Mouse (Mus musculus) NIH3T3 (cell line): ENCODE results near the gene Slc38a6.

Experiments used
- DNase-seq: peaks from one replicate; pipeline ENCODE4 v3.0.0-alpha.2; 2012; ENCODE audit warnings: low read depth

The Slc38a6 gene

DNA sequence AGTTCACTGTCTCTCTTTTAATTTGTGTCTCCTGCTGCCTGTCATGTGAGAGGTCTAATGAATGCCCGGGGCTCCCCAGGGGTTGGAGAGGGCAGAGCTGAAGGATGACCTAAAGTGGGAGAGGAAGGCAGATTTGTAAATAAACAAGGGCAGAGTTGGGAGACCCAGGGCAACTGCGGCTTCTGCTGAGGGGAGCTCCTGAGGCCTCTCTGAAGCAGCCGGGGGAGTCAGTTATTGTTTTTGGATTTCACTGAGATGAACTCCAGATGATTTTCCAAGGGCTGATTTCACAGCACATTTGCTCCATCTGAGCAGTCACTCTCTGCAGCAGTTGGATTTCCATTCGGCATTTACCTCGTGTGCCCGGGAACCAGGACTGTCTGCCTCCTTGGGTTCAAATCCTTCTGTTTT lies 107.3 kb downstream of the Slc38a6 start:
- DNase-seq, result peak; percentile 70

DNA sequence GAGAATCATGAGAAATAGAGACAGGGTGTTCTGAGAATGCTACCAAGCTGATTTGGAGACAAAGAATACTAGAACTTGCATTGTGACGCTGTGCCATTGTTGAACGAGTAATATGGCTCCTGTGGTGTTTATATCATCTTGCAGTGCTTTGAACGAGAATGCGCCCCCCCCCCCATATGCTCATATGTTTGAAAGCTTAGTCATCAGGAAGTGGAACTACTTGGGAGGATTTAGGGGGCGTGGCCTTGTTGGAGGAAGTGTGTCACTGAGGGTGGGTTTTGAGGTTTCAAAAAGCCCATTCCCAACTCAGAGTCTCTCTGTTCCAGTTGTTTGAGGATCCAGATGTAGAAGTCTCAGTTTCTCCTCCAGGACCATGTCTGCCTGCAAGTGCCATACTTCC lies 108.0 kb downstream of the Slc38a6 start:
- DNase-seq, result no peak

- DNase-seq, result no peak
These were observed 112.8 kb downstream of the Slc38a6 start for GRCm38 (mm10) chr12:73399426-73399825.

DNA sequence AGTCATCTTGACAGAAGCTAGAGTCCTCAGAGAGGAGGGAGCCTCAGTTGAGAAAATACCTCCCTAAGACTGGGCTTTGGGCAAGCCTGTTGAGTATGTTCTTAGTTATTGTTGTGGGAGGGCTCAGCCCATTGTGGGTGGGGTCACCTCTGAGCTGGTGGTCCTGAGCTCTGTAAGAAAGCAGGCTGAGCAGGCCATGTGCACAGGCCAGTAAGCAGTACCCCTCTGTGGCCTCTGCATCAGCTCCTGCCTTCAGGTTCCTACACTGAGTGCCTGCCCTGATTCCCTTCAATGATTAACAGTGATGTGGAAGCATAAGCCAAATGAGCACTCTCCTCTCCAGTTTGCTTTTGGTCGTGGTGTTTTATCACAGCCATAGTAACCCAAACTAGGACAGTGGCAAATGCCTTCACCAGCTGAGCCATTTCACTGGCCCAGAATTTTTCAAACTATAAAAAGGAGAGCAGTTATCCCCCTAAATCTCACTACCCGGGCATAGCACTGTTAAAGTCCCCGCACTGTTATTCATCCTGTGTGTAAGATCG lies 114.0 kb downstream of the Slc38a6 start:
- no peak for DNase-seq

GRCm38 (mm10) chr12:73401520-73402130 lies 115.0 kb downstream of the Slc38a6 start:
- peak; percentile 77 for DNase-seq

DNA sequence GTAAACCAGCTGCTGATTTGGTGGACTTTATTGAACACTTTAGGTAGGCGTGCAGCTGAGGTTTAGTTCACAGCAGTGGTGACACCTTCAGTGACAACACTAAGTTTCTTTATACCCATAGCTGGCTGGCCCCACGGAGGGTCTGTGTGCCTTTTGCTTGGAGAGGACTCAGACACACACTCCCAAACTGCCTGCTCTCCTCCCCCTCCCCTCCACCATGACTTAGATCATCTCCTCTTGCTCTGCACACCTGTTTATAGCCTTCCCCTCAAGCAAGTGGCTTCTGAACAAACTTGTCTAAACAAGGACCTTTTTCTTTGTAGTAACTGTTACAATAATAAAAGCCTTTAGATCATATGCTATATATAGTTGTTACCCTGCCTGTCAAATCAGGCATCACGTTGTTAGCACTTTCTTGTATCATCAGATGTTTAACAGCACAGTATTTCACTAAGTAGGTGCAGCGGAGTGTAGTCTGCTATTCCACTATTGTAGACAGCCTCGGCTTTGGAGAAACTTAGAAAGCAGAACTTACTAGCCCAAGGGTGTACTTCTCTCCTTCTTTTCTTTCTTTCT lies 115.6 kb downstream of the Slc38a6 start:
- no peak for DNase-seq

GRCm38 (mm10) chr12:73402851-73403665 lies 116.5 kb downstream of the Slc38a6 start:
- no peak for DNase-seq
